Mouse (Mus musculus) embryonic facial prominence, embryonic 10.5 days (tissue): ENCODE results near the gene Clba1. TPM values are rescaled to one million over a fixed set of nuclear protein-coding genes. Genes with fewer than 3 reads are reported as not detected.

Source experiments
- DNase-seq: peaks from one replicate; pipeline ENCODE4 v3.0.0-alpha.2; 2017; ENCODE audit warnings: low spot score
- H3K27ac ChIP-seq: fragments of 300-500 bp; sonication (generic); replicated peaks from 2 replicates; pipeline ENCODE4 v1.5.1; 2016; ENCODE audit warnings: mild to moderate bottlenecking
- H3K27me3 ChIP-seq: fragments of 300-500 bp; sonication (generic); replicated peaks from 2 replicates; pipeline ENCODE4 v1.6.1; 2016; ENCODE audit warnings: low read depth, mild to moderate bottlenecking; ENCODE audit not compliant: poor library complexity, severe bottlenecking
- H3K36me3 ChIP-seq: fragments of 300-500 bp; sonication (generic); replicated peaks from 2 replicates; pipeline ENCODE4 v1.6.1; 2016; ENCODE audit warnings: mild to moderate bottlenecking, moderate library complexity
- H3K4me1 ChIP-seq: fragments of 300-500 bp; sonication (generic); 2 replicates; pipeline ENCODE4 v1.6.1; 2016
- H3K4me3 ChIP-seq: fragments of 300-500 bp; sonication (generic); 2 replicates; pipeline ENCODE4 v1.5.1; 2016; ENCODE audit warnings: mild to moderate bottlenecking, moderate library complexity
- H3K9me3 ChIP-seq: fragments of 300-500 bp; sonication (generic); 2 replicates; pipeline ENCODE4 v1.6.1; 2016; ENCODE audit warnings: mild to moderate bottlenecking
- WGBS: fragments of 180-500 bp; shearing (Covaris S2); methylation state at CpG from one replicate; pipeline ENCODE4 v1.1.7; 2016; 5-methylcytosine and 5-hydroxymethylcytosine counted together
- polyA plus RNA-seq: library from polyadenylated mRNA; unstranded; fragments of >200 nt; fragmentation: Nextera tagmentation; extraction: Ambion mirVana; gene quantifications from 2 replicates; pipeline ENCODE4 v1.2.1, GENCODE M21; 2016

The Clba1 gene
- polyA plus RNA-seq, 1 experiment from 2014 or later = 9.3 TPM

DNA sequence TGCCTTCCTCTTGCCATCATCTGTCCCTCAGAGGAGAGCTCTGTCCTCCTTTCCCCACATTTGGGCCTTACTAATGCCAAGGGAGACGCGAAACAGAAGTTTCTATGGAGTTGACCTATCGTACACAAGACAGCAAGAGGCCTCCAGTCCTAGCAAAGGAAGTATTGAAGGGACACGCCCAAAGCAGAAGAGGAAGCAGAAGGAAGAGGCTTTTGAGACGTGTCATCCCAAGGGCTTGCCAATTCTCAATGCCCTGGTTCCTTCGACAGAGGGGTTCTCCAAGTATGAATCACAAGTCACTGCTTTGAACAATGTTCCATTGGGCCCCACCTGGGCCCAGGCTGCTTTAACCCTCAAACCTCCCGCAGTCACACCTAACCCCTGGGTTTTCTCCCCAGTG, 56.1 kb downstream of the Clba1 start:
- 81% methylated on average over 7 of the region's 7 CpGs for WGBS
- Histone ChIP-seq H3K4me1 (peaks cover 43% of the 10 kb centered on the region), H3K27me3 (peaks cover 20% of the 10 kb centered on the region), H3K27ac (no peak overlapping the region), H3K9me3 (no peaks in the 10 kb centered on the region), H3K4me3 (no peak overlapping the region), H3K36me3 (no peaks in the 10 kb centered on the region)
- DNase-seq = no peak

Other genes with a start within 250 kb of the Clba1 start
- 1.5 and 1.7 TPM in 2 replicates for gene Inf2, start 220.2 kb upstream of the Clba1 start, polyA plus RNA-seq
- gene Adssl1, start 188.9 kb upstream of the Clba1 start, polyA plus RNA-seq = 4.0 and 4.3 TPM in 2 replicates
- 332 TPM in 2 replicates for gene Siva1, start 164.3 kb upstream of the Clba1 start, polyA plus RNA-seq
- 47.0 and 53.4 TPM in 2 replicates for gene Akt1, start 134.1 kb upstream of the Clba1 start, polyA plus RNA-seq
- gene Zbtb42, start 130.1 kb upstream of the Clba1 start, polyA plus RNA-seq = 4.3 and 4.5 TPM in 2 replicates
- 9.7 and 10.6 TPM in 2 replicates for gene Cep170b, start 88.5 kb upstream of the Clba1 start, polyA plus RNA-seq
- gene Pld4, start 48.3 kb upstream of the Clba1 start, polyA plus RNA-seq = 3.9 and 4.6 TPM in 2 replicates
- gene Ahnak2, start 6.3 kb upstream of the Clba1 start, polyA plus RNA-seq = 0.04 and 0.20 TPM in 2 replicates
- 180 and 183 TPM in 2 replicates for gene Cdca4, start 20.5 kb downstream of the Clba1 start, polyA plus RNA-seq
- gene Gpr132, start 59.3 kb downstream of the Clba1 start, polyA plus RNA-seq = 0.30 TPM in 1 of 2 replicates, not detected in the other
- 4.8 and 5.3 TPM in 2 replicates for gene Jag2, start 120.8 kb downstream of the Clba1 start, polyA plus RNA-seq
- gene Nudt14, start 133.2 kb downstream of the Clba1 start, polyA plus RNA-seq = 78.1 and 83.8 TPM in 2 replicates
- 22.3 and 23.0 TPM in 2 replicates for gene Btbd6, start 167.5 kb downstream of the Clba1 start, polyA plus RNA-seq
- 59.8 and 60.9 TPM in 2 replicates for gene Brf1, start 191.8 kb downstream of the Clba1 start, polyA plus RNA-seq
- 13.7 and 14.3 TPM in 2 replicates for gene Pacs2, start 205.6 kb downstream of the Clba1 start, polyA plus RNA-seq